Mouse (Mus musculus) small intestine, adult 2 months (tissue): ENCODE measurements around the gene Gm10190.

Experiments used
- CTCF ChIP-seq: fragments of 200-500 bp; IDR thresholded peaks from 2 replicates; pipeline ENCODE4 v1.5.1; 2012; ENCODE audit warnings: low read depth, mild to moderate bottlenecking, control low read depth, inconsistent platforms, low read length, moderate library complexity, mixed read lengths; ENCODE audit not compliant: insufficient replicate concordance, insufficient read length; ENCODE audit errors: extremely low read depth
- POLR2A ChIP-seq: fragments of 200-500 bp; IDR thresholded peaks from 2 replicates; pipeline ENCODE4 v1.6.1; 2012; ENCODE audit warnings: low read depth, mild to moderate bottlenecking, control low read depth, inconsistent platforms, low read length, moderate library complexity

GRCm38 (mm10) chr17:80345277-80345676, 28.1 kb downstream of the Gm10190 start:
- TF ChIP-seq POLR2A (no peak), CTCF (peak; percentile 17; the same call in 1 of the 2 replicates)
